Mouse (Mus musculus): ENCODE measurements around the gene Ciita. TPM values are rescaled to one million over a fixed set of nuclear protein-coding genes. Genes with fewer than 3 reads are reported as not detected.
A peak's percentile ranks its signal among the peaks of the same experiment; 100 is the strongest.

Ciita gene
- polyA plus RNA-seq, 1 experiment from 2014 or later = 0.53 TPM

DNA sequence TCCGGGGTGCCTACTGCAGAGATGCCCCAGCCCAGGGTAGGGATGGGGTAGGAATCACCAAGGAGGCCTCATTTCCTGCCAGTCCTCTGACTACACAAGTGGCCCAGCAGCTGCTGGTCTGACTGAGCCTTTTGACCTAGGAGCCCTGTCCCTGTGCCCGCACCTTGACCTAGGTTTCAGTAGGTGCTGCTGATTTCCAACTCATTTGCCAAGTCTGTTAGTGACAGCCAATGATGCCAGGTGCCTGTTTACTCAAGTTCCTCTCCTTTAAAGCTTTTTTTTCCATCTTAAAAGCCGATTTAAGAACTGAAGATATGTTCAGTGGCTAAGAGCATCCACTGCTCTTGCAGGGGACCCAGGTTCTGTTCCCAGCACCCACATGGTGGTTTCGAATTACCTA, 53.9 kb downstream of the Ciita start:
- Histone ChIP-seq H3K36me3 (ENCODE audit: control insufficient read depth, insufficient read depth, low read length) (peaks cover 5% of the 10 kb centered on the region), H3K4me2 (ENCODE audit: low read length) (no peak overlapping the region), H3K27ac (ENCODE audit: low read length) (no peak overlapping the region), H3K9ac (ENCODE audit: low read depth, low read length) (no peak overlapping the region), H3K9me3 (replicated peaks; ENCODE audit: control insufficient read depth, low read length, poor library complexity, severe bottlenecking) (no peaks in the 10 kb centered on the region), H3K4me3 (ENCODE audit: low read depth, low read length) (no peak overlapping the region), H3K4me1 (ENCODE audit: control insufficient read depth, insufficient read depth, low read length) (peaks cover 4% of the 10 kb centered on the region), H3K27me3 (ENCODE audit: control insufficient read depth, insufficient read depth, low read depth, low read length) (no peaks in the 10 kb centered on the region)
- no peak for ATAC-seq
- WGBS = 97% methylated on average over 4 of the region's 4 CpGs

DNA sequence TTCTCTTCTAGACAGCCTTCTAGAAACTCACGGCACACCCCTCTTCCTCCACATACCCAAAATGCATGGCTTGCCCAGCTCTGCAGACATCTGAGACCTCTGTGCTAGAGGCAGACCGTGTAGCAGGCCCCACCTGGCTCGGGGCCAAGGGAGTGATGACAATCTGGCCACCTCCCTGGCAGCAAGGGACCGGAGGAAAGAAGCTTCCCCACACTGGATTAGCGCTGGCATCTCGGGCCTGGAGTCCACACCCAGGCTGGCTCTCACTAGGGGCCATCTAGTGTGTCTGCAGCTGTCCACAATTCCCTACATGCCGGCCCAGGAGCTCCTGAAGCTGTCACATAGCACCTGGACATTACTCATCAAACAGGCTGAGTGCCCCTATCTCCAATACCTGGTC, 54.7 kb downstream of the Ciita start:
- Histone ChIP-seq H3K4me1 (ENCODE audit: control insufficient read depth, insufficient read depth, low read length) (peaks cover 12% of the 10 kb centered on the region), H3K9ac (ENCODE audit: low read depth, low read length) (no peak overlapping the region), H3K4me2 (ENCODE audit: low read length) (no peak overlapping the region), H3K9me3 (replicated peaks; ENCODE audit: control insufficient read depth, low read length, poor library complexity, severe bottlenecking) (no peaks in the 10 kb centered on the region), H3K27ac (ENCODE audit: low read length) (no peak overlapping the region), H3K36me3 (ENCODE audit: control insufficient read depth, insufficient read depth, low read length) (peaks cover 5% of the 10 kb centered on the region), H3K4me3 (ENCODE audit: low read depth, low read length) (no peak overlapping the region), H3K27me3 (ENCODE audit: control insufficient read depth, insufficient read depth, low read depth, low read length) (no peaks in the 10 kb centered on the region)
- no peak for ATAC-seq
- WGBS = 74% methylated on average over 7 of the region's 7 CpGs

DNA sequence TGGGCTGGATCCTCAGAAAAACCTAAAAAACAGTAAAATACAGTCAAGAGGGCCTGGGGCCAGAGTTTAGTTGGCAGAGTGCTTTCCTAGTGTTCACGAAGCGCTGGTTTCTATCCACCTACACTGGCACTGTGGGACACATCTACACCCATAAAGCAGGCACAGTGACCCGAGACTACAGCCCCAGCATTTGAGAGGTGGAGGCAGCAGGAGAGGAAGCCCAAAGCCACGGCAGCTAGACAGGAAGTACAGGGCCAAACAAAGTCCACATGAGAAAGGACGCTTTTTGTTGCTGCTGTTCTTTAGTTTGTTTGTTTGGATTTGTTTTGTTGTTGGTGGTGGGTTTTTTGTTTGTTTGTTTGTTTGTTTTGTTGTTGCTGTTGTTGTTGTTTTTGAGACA, 56.5 kb downstream of the Ciita start:
- no peak overlapping the region for H3K27ac ChIP-seq (ENCODE audit: low read length)
- no peaks in the 10 kb centered on the region for H3K36me3 ChIP-seq (ENCODE audit: control insufficient read depth, insufficient read depth, low read length)
- H3K4me3 ChIP-seq (ENCODE audit: low read depth, low read length) = no peak overlapping the region
- H3K9ac ChIP-seq (ENCODE audit: low read depth, low read length) = no peak overlapping the region
- no peak for ATAC-seq
- H3K4me2 ChIP-seq (ENCODE audit: low read length) = no peak overlapping the region
- WGBS = 93% methylated on average over 5 of the region's 5 CpGs
- no peaks in the 10 kb centered on the region for H3K27me3 ChIP-seq (ENCODE audit: control insufficient read depth, insufficient read depth, low read depth, low read length)
- peaks cover 29% of the 10 kb centered on the region for H3K4me1 ChIP-seq (ENCODE audit: control insufficient read depth, insufficient read depth, low read length)
- H3K9me3 ChIP-seq (replicated peaks; ENCODE audit: control insufficient read depth, low read length, poor library complexity, severe bottlenecking) = no peaks in the 10 kb centered on the region

DNA sequence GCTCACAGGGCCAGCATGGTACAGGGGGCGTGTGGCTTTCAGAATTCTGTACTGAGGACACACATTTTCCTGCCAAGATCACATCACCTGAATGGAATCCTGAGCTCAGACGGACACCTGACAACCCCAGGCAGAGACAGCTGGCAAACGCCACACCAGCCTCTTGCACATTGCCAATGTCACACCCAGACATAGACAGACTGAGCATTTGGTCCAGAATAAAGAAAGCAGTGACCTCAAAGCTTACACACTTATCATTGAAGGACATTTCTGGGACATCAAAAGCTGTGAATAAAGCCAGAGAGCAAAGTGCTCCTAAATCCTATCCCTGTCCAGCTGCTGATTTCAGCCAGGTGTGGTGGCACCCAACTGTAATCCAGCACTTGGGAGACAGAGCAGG, 57.1 kb downstream of the Ciita start:
- 85% methylated on average over 3 of the region's 3 CpGs for WGBS
- Histone ChIP-seq H3K27me3 (ENCODE audit: control insufficient read depth, insufficient read depth, low read depth, low read length) (no peaks in the 10 kb centered on the region), H3K9ac (ENCODE audit: low read depth, low read length) (no peak overlapping the region), H3K27ac (ENCODE audit: low read length) (no peak overlapping the region), H3K36me3 (ENCODE audit: control insufficient read depth, insufficient read depth, low read length) (no peaks in the 10 kb centered on the region), H3K4me3 (ENCODE audit: low read depth, low read length) (no peak overlapping the region), H3K4me2 (ENCODE audit: low read length) (no peak overlapping the region), H3K9me3 (replicated peaks; ENCODE audit: control insufficient read depth, low read length, poor library complexity, severe bottlenecking) (no peaks in the 10 kb centered on the region), H3K4me1 (ENCODE audit: control insufficient read depth, insufficient read depth, low read length) (peaks cover 34% of the 10 kb centered on the region)
- no peak for ATAC-seq

DNA sequence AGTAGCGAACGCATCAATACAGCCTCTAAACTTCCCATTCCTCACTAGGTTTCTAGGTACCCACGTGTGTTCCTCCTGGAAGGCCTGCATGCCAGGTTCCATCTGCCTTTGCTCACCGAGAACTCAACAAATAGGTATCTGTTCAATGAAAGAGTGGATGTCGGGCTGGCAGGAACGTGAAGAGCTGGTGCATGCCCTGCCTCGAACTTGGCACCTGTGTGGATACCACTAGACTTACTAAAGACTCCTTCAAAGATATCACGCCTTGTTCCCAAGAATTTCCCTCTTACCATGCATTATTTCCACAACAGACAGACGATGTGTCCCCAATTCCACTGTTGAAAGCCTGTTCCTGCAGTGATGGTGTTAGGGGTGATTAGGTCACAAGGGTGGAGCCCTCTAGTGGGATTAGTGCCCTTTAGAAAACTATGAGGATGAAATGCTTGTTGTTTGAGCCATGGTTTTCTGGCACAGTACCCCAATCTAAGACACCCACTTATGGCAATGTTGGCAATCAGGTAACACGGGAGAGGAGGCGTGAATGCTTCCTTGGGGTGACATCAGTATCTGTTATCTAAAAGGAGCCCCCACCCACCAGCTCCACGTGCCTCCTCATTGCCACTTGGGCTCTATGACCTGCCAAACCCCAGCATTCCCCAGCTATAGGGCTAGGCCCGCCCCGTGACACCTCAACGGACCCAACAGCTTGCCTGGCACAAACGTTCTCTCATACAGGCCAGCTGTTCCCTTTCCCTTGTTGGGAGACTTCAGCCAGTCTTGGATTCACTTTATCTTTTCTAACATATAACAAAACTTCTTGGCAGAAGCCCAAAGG, 61.1 kb downstream of the Ciita start:
- no peak for ATAC-seq
- Histone ChIP-seq H3K9ac (ENCODE audit: low read depth, low read length) (peak overlapping the region; percentile 96), H3K4me3 (ENCODE audit: low read depth, low read length) (peak overlapping the region; percentile 92), H3K36me3 (ENCODE audit: control insufficient read depth, insufficient read depth, low read length) (no peaks in the 10 kb centered on the region), H3K4me2 (ENCODE audit: low read length) (peak overlapping the region; percentile 91), H3K9me3 (replicated peaks; ENCODE audit: control insufficient read depth, low read length, poor library complexity, severe bottlenecking) (no peaks in the 10 kb centered on the region), H3K27me3 (ENCODE audit: control insufficient read depth, insufficient read depth, low read depth, low read length) (no peaks in the 10 kb centered on the region), H3K4me1 (ENCODE audit: control insufficient read depth, insufficient read depth, low read length) (peaks cover 42% of the 10 kb centered on the region), H3K27ac (ENCODE audit: low read length) (no peak overlapping the region)
- WGBS = 80% methylated on average over 16 of the region's 16 CpGs

GRCm38 (mm10) chr16:10541598-10541930, 61.7 kb downstream of the Ciita start:
- ATAC-seq = no peak
- WGBS = 34% methylated on average over 7 of the region's 7 CpGs
- H3K4me2 ChIP-seq (ENCODE audit: low read length) = peak overlapping the region; percentile 91
- H3K36me3 ChIP-seq (ENCODE audit: control insufficient read depth, insufficient read depth, low read length) = no peaks in the 10 kb centered on the region
- H3K4me3 ChIP-seq (ENCODE audit: low read depth, low read length) = peak overlapping the region; percentile 92
- no peaks in the 10 kb centered on the region for H3K9me3 ChIP-seq (replicated peaks; ENCODE audit: control insufficient read depth, low read length, poor library complexity, severe bottlenecking)
- peak overlapping the region; percentile 96 for H3K9ac ChIP-seq (ENCODE audit: low read depth, low read length)
- H3K27me3 ChIP-seq (ENCODE audit: control insufficient read depth, insufficient read depth, low read depth, low read length) = no peaks in the 10 kb centered on the region
- no peak overlapping the region for H3K27ac ChIP-seq (ENCODE audit: low read length)
- H3K4me1 ChIP-seq (ENCODE audit: control insufficient read depth, insufficient read depth, low read length) = peaks cover 48% of the 10 kb centered on the region

- H3K9ac ChIP-seq (ENCODE audit: low read depth, low read length) = peak overlapping the region; percentile 96
- no peaks in the 10 kb centered on the region for H3K36me3 ChIP-seq (ENCODE audit: control insufficient read depth, insufficient read depth, low read length)
- no peaks in the 10 kb centered on the region for H3K9me3 ChIP-seq (replicated peaks; ENCODE audit: control insufficient read depth, low read length, poor library complexity, severe bottlenecking)
- peak overlapping the region; percentile 84 for H3K27ac ChIP-seq (ENCODE audit: low read length)
- peak; percentile 21 for ATAC-seq
- peak overlapping the region; percentile 92 for H3K4me3 ChIP-seq (ENCODE audit: low read depth, low read length)
- no peaks in the 10 kb centered on the region for H3K27me3 ChIP-seq (ENCODE audit: control insufficient read depth, insufficient read depth, low read depth, low read length)
- H3K4me1 ChIP-seq (ENCODE audit: control insufficient read depth, insufficient read depth, low read length) = peaks cover 55% of the 10 kb centered on the region
- peak overlapping the region; percentile 91 for H3K4me2 ChIP-seq (ENCODE audit: low read length)
- WGBS = 4% methylated on average over 22 of the region's 22 CpGs
Observed at GRCm38 (mm10) chr16:10542266-10542665, 62.4 kb downstream of the Ciita start.

DNA sequence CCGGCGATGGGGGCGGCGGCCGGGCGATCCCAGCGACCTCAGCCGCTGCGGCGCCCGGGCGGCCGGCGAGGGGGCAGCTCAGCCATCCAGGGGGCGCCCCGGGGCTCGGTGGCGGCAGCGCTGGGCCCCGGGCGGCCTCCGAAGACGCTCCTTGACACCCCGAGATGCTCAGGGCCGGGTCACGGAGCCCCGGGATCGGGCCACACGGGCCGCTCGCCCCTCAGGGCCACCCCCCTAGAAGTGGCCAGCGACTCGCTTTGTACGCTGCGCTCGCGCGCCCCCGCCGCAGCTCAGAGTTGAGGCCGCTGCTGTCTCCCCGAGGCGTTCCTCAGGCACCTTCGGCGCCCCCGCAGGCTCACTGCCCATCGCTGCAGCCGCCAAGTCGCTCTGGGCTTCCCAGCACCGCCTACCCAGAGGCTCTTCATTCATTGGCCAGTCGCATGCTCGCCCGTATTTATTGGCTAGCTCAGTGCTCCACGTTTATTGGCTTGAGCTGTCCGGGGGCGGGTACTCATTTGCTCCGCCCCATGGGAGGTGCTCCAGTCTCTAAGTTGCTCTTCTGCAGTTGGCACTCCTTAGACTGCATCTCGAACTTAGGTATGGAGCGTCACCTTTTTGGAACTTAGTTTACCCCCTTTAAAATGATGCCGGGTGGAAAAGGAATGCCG, 63.0 kb downstream of the Ciita start, which contains the start of gene Dexi:
Dexi (minus strand) TSS at position 357 of the 668 bp plus-strand sequence.
- WGBS = 0% methylated on average over 44 of the region's 61 CpGs
- Histone ChIP-seq H3K9me3 (replicated peaks; ENCODE audit: control insufficient read depth, low read length, poor library complexity, severe bottlenecking) (no peaks in the 10 kb centered on the region), H3K4me1 (ENCODE audit: control insufficient read depth, insufficient read depth, low read length) (peaks cover 60% of the 10 kb centered on the region), H3K9ac (ENCODE audit: low read depth, low read length) (peak within 1 kb of the TSS; percentile 96), H3K36me3 (ENCODE audit: control insufficient read depth, insufficient read depth, low read length) (no peaks in the 10 kb centered on the region), H3K4me3 (ENCODE audit: low read depth, low read length) (peak within 1 kb of the TSS; percentile 92), H3K27me3 (ENCODE audit: control insufficient read depth, insufficient read depth, low read depth, low read length) (no peaks in the 10 kb centered on the region), H3K27ac (ENCODE audit: low read length) (peak within 1 kb of the TSS; percentile 84), H3K4me2 (ENCODE audit: low read length) (peak within 1 kb of the TSS; percentile 91)
- ATAC-seq = peak; percentile 94

DNA sequence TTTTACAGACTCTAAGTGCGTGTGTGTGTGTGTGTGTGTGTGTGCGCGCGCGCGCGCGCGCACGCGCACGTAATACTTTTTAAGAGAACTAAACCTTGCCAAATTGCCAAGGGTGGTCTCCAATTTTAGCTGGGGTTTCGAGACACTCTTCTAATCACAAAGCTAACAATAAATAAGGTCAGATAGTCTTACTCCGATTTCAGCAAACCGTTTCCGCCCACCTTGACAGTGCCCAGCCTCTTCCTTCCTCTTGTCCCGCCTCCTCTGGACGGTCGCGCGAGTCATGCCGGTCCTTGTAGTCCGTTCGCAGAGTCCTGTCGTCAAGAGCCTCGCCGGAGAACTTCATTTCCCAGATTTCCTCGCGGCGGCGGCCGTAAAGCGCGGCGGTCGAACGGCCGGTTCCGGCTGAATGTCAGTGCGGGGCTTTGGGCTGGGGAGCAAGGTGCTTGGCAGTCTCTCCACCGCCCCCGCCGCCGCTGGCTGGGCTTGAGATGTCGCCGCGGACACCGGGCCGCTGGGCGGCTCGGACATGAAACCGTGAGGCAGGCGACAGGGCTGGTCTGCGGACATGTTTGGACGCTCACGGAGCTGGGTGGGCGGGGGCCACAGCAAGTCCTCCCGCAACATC, 65.2 kb downstream of the Ciita start, which contains the start of gene Clec16a:
Clec16a (plus strand) TSS at position 345 of the 628 bp plus-strand sequence.
- Histone ChIP-seq H3K9me3 (replicated peaks; ENCODE audit: control insufficient read depth, low read length, poor library complexity, severe bottlenecking) (no peaks in the 10 kb centered on the region), H3K9ac (ENCODE audit: low read depth, low read length) (peak within 1 kb of the TSS; percentile 84), H3K4me3 (ENCODE audit: low read depth, low read length) (peak within 1 kb of the TSS; percentile 93), H3K27ac (ENCODE audit: low read length) (peak within 1 kb of the TSS; percentile 66; the same call in 1 of the 2 replicates), H3K36me3 (ENCODE audit: control insufficient read depth, insufficient read depth, low read length) (no peaks in the 10 kb centered on the region), H3K27me3 (ENCODE audit: control insufficient read depth, insufficient read depth, low read depth, low read length) (no peaks in the 10 kb centered on the region), H3K4me1 (ENCODE audit: control insufficient read depth, insufficient read depth, low read length) (peaks cover 43% of the 10 kb centered on the region), H3K4me2 (ENCODE audit: low read length) (peak within 1 kb of the TSS; percentile 83)
- under 1% methylated on average over 58 of the region's 58 CpGs for WGBS
- peak; percentile 93 for ATAC-seq
